In genomic region chr2:180427073-180427472, GRCm38 (mm10) we compare ENCODE assay signal across 10 mouse cellular contexts. TPM values are rescaled to one million over a fixed set of nuclear protein-coding genes. Genes with fewer than 3 reads are reported as not detected.
A peak's percentile ranks its signal among the peaks of the same experiment; 100 is the strongest.
DNase-seq lines count a peak whose midpoint lies in the region; ATAC-seq lines count a peak whose summit lies in the region.
"Had no signal": no experiment of that assay in that cellular context is flagged by ENCODE, and none has a peak within 500 bp of the region (broad histone marks: within the 10 kb centered on the region; RNA-seq: fewer than 3 reads in every experiment).

No protein-coding gene starts in this region.

- no peak overlapping the region for H3K9ac ChIP-seq in midbrain, embryonic 15.5 days
- no peak overlapping the region for H3K9ac ChIP-seq in midbrain, embryonic 16.5 days (ENCODE audit: low read depth, low read length)

- peak; percentile 24 for DNase-seq in adrenal gland, adult 2 months
- DNase-seq in adrenal gland, adult 18-20 months (ENCODE audit: low spot score in 2 of 2): no peak
- DNase-seq in layer of hippocampus, postnatal 10 days (ENCODE audit: low spot score in 2 of 2): peak; percentile 80 to 87
- DNase-seq in right cerebral cortex, postnatal 4 days: peak; percentile 69
- DNase-seq in urinary bladder, postnatal 25 days (ENCODE audit: low spot score): no peak

- peaks cover 13% of the 10 kb centered on the region; the same call in 1 of the 2 replicates for H3K27me3 ChIP-seq in midbrain, embryonic 15.5 days (replicated peaks)
- H3K27me3 ChIP-seq in midbrain, embryonic 16.5 days (ENCODE audit: control insufficient read depth, insufficient read depth, low read depth, low read length): no peaks in the 10 kb centered on the region

- H3K4me2 ChIP-seq in midbrain, embryonic 15.5 days: no peak overlapping the region
- no peak overlapping the region for H3K4me2 ChIP-seq in midbrain, embryonic 16.5 days (ENCODE audit: low read length)

- 59% methylated on average over 8 of the region's 8 CpGs for WGBS in midbrain, embryonic 15.5 days
- WGBS in midbrain, embryonic 16.5 days: 59% methylated on average over 8 of the region's 8 CpGs

- no peak overlapping the region for H3K4me3 ChIP-seq in midbrain, embryonic 15.5 days
- no peak overlapping the region for H3K4me3 ChIP-seq in midbrain, embryonic 16.5 days (ENCODE audit: low read depth, low read length)
- H3K4me3 ChIP-seq: heart, embryonic 10.5 days; megakaryocyte, embryonic 14.5 days had no signal

- no peaks in the 10 kb centered on the region for H3K9me3 ChIP-seq in midbrain, embryonic 15.5 days
- no peaks in the 10 kb centered on the region for H3K9me3 ChIP-seq in midbrain, embryonic 16.5 days (replicated peaks; ENCODE audit: control insufficient read depth, low read length, poor library complexity, severe bottlenecking)
- H3K9me3 ChIP-seq: heart, embryonic 10.5 days; megakaryocyte, embryonic 14.5 days had no signal

- H3K27ac ChIP-seq in midbrain, embryonic 15.5 days: no peak overlapping the region
- no peak overlapping the region for H3K27ac ChIP-seq in midbrain, embryonic 16.5 days (ENCODE audit: low read length)
- H3K27ac ChIP-seq: heart, embryonic 10.5 days had no signal

- 0 out of 2 replicates have a peak, but pooled peaks have one; percentile 11 for ATAC-seq in midbrain, embryonic 15.5 days (replicated peaks)
- no peak for ATAC-seq in midbrain, embryonic 16.5 days
- ATAC-seq in megakaryocyte progenitor cell, adult 5-6 weeks (replicated peaks; ENCODE audit: poor library complexity): no peak

- H3K4me1 ChIP-seq in midbrain, embryonic 15.5 days: no peaks in the 10 kb centered on the region
- peaks cover 3% of the 10 kb centered on the region for H3K4me1 ChIP-seq in midbrain, embryonic 16.5 days (ENCODE audit: control insufficient read depth, insufficient read depth, low read length)

- H3K36me3 ChIP-seq in midbrain, embryonic 15.5 days (replicated peaks): no peaks in the 10 kb centered on the region
- no peaks in the 10 kb centered on the region for H3K36me3 ChIP-seq in midbrain, embryonic 16.5 days (ENCODE audit: control insufficient read depth, insufficient read depth, low read length)
- H3K36me3 ChIP-seq: heart, embryonic 10.5 days had no signal

RNA-seq across cellular contexts. Expression of gene Slco4a1, which starts 29.0 kb away (rescaled TPM):
- 1 to 10 TPM; 2.7 to 3.0 TPM for total RNA-seq in adrenal gland, adult 2 months (2021)
- 0.74 and 0.83 TPM in 2 replicates for polyA plus RNA-seq in adrenal gland, adult 2 months (2012; rRNA removed)
- total RNA-seq in adrenal gland, adult 18-20 months (2021): 1 to 10 TPM; 1.9 to 2.7 TPM
- 1.5 and 1.7 TPM in 2 replicates for polyA plus RNA-seq in midbrain, embryonic 15.5 days (2015; fragmentation: Nextera tagmentation; extraction: Ambion mirVana)
- polyA plus RNA-seq in midbrain, embryonic 16.5 days (2015; fragmentation: Nextera tagmentation; extraction: Ambion mirVana): 1.7 and 2.4 TPM in 2 replicates
- 1 to 10 TPM; 1.5 to 2.6 TPM for total RNA-seq in layer of hippocampus, postnatal 10 days (2021)
- 25.0 and 26.8 TPM in 2 replicates for total RNA-seq in megakaryocyte progenitor cell, adult 5-6 weeks (2015)
- 12.2 and 13.7 TPM in 2 replicates for total RNA-seq in megakaryocyte progenitor cell, adult 5-6 weeks (2017)

Comparison
In these comparisons a context has a peak if more than half of its experiments do, and no peak if none do; other contexts are left out.
1. DNase-seq: peak in adrenal gland, adult 2 months (single experiment), layer of hippocampus, postnatal 10 days (2 of 2) and right cerebral cortex, postnatal 4 days (single experiment); none in adrenal gland, adult 18-20 months (0 of 2) and urinary bladder, postnatal 25 days (single experiment).